Mouse (Mus musculus): ENCODE data around the gene Comt. TPM values are rescaled to one million over a fixed set of nuclear protein-coding genes. Genes with fewer than 3 reads are reported as not detected.

The Comt gene
- polyA plus RNA-seq, 1 experiment from 2014 or later: 123 TPM

DNA sequence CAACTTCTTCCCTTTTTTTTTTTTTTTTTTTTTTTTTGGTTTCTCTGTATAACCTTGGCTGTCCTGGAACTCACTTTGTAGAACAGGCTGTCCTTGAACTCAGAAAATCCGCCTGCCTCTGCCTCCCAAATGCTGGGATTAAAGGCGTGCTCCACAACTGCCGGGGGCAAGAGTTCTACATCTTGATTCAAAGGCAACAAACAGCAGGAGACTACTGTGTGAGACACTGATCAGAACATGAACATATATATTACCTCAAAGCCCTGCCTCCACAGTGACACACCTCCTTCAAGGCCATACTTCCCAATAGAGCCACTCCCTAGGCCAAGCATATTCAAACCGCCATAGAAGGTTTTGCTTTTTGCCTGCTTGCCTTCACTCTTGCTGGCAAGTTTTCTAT is 53.0 kb downstream of the Comt start:
- WGBS: 97% methylated on average over 4 of the region's 4 CpGs
- H3K27me3 ChIP-seq (replicated peaks; ENCODE audit: control insufficient read depth, insufficient read depth, low read length): no peaks in the 10 kb centered on the region
- no peak for ATAC-seq

DNA sequence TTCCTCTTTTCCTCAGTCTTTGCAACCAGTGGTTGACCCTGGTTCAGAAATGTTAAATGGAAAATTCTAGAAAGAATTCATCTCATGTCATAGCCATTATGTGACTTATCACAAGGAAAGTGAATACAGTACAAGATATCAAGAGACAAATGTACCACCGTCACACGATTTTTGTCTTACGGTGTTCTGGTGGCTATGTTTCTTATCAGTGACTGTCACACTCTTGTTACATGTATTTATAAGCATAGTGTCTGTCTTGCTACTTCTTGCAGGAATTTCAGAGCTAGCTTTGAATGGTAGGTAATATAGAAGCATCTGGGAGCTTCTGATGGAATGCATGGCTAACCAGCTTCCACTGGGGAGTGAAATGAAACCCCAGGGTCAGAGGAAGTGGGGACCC is 56.5 kb downstream of the Comt start:
- Histone ChIP-seq H3K9ac (ENCODE audit: low read depth, low read length) (no peak overlapping the region), H3K4me3 (ENCODE audit: low read length) (no peak overlapping the region), H3K27me3 (replicated peaks; ENCODE audit: control insufficient read depth, insufficient read depth, low read length) (no peaks in the 10 kb centered on the region), H3K36me3 (ENCODE audit: control insufficient read depth, insufficient read depth, low read length) (peaks cover 6% of the 10 kb centered on the region; the same call in 1 of the 2 replicates), H3K4me2 (ENCODE audit: low read length) (no peak overlapping the region), H3K4me1 (ENCODE audit: control insufficient read depth, insufficient read depth, low read depth, low read length) (no peaks in the 10 kb centered on the region), H3K9me3 (ENCODE audit: control insufficient read depth, low read length) (no peaks in the 10 kb centered on the region), H3K27ac (ENCODE audit: low read depth, low read length) (no peak overlapping the region)
- 97% methylated on average over 3 of the region's 3 CpGs for WGBS
- no peak for ATAC-seq

More for the DNA sequence above, 53.0 kb downstream of the Comt start:
- Histone ChIP-seq H3K36me3 (ENCODE audit: control insufficient read depth, insufficient read depth, low read length) (peaks cover 6% of the 10 kb centered on the region; the same call in 1 of the 2 replicates), H3K27ac (ENCODE audit: low read depth, low read length) (no peak overlapping the region), H3K4me3 (ENCODE audit: low read length) (no peak overlapping the region), H3K9ac (ENCODE audit: low read depth, low read length) (no peak overlapping the region), H3K9me3 (ENCODE audit: control insufficient read depth, low read length) (no peaks in the 10 kb centered on the region), H3K4me2 (ENCODE audit: low read length) (no peak overlapping the region), H3K4me1 (ENCODE audit: control insufficient read depth, insufficient read depth, low read depth, low read length) (no peaks in the 10 kb centered on the region)

- no peaks in the 10 kb centered on the region for H3K27me3 ChIP-seq (replicated peaks; ENCODE audit: control insufficient read depth, insufficient read depth, low read length)
- no peak overlapping the region for H3K4me3 ChIP-seq (ENCODE audit: low read length)
- WGBS: 90% methylated on average over 4 of the region's 4 CpGs
- H3K4me1 ChIP-seq (ENCODE audit: control insufficient read depth, insufficient read depth, low read depth, low read length): no peaks in the 10 kb centered on the region
- H3K4me2 ChIP-seq (ENCODE audit: low read length): no peak overlapping the region
- H3K27ac ChIP-seq (ENCODE audit: low read depth, low read length): no peak overlapping the region
- no peaks in the 10 kb centered on the region for H3K9me3 ChIP-seq (ENCODE audit: control insufficient read depth, low read length)
- no peak for ATAC-seq
- peaks cover 8% of the 10 kb centered on the region for H3K36me3 ChIP-seq (ENCODE audit: control insufficient read depth, insufficient read depth, low read length)
- no peak overlapping the region for H3K9ac ChIP-seq (ENCODE audit: low read depth, low read length)
Measured at GRCm38 (mm10) chr16:18366849-18367248, 59.8 kb downstream of the Comt start.

- no peak for ATAC-seq
- no peak overlapping the region for H3K4me3 ChIP-seq (ENCODE audit: low read length)
- no peak overlapping the region for H3K4me2 ChIP-seq (ENCODE audit: low read length)
- H3K9ac ChIP-seq (ENCODE audit: low read depth, low read length): no peak overlapping the region
- H3K27ac ChIP-seq (ENCODE audit: low read depth, low read length): no peak overlapping the region
- no peaks in the 10 kb centered on the region for H3K4me1 ChIP-seq (ENCODE audit: control insufficient read depth, insufficient read depth, low read depth, low read length)
- H3K27me3 ChIP-seq (replicated peaks; ENCODE audit: control insufficient read depth, insufficient read depth, low read length): no peaks in the 10 kb centered on the region
- peaks cover 4% of the 10 kb centered on the region for H3K36me3 ChIP-seq (ENCODE audit: control insufficient read depth, insufficient read depth, low read length)
- no peaks in the 10 kb centered on the region for H3K9me3 ChIP-seq (ENCODE audit: control insufficient read depth, low read length)
- WGBS: 83% methylated on average over 8 of the region's 8 CpGs
Measured at GRCm38 (mm10) chr16:18362948-18363347, 63.7 kb downstream of the Comt start.

GRCm38 (mm10) chr16:18360151-18360805 is 66.4 kb downstream of the Comt start:
- WGBS: 62% methylated on average over 6 of the region's 6 CpGs
- no peak overlapping the region for H3K9ac ChIP-seq (ENCODE audit: low read depth, low read length)
- ATAC-seq: 0 out of 2 replicates have a peak, but pooled peaks have one; percentile 25

GRCm38 (mm10) chr16:18357977-18358376 is 68.7 kb downstream of the Comt start:
- Histone ChIP-seq H3K4me3 (ENCODE audit: low read length) (no peak overlapping the region), H3K27me3 (replicated peaks; ENCODE audit: control insufficient read depth, insufficient read depth, low read length) (no peaks in the 10 kb centered on the region), H3K4me2 (ENCODE audit: low read length) (no peak overlapping the region), H3K9ac (ENCODE audit: low read depth, low read length) (no peak overlapping the region), H3K9me3 (ENCODE audit: control insufficient read depth, low read length) (no peaks in the 10 kb centered on the region), H3K36me3 (ENCODE audit: control insufficient read depth, insufficient read depth, low read length) (0 out of 2 replicates have a peak, but pooled peaks cover 2% of the 10 kb centered on the region), H3K27ac (ENCODE audit: low read depth, low read length) (no peak overlapping the region), H3K4me1 (ENCODE audit: control insufficient read depth, insufficient read depth, low read depth, low read length) (no peaks in the 10 kb centered on the region; the same call in 1 of the 2 replicates)
- ATAC-seq: no peak
- 92% methylated on average over 6 of the region's 6 CpGs for WGBS

More at GRCm38 (mm10) chr16:18360151-18360805, 66.4 kb downstream of the Comt start:
- Histone ChIP-seq H3K4me2 (ENCODE audit: low read length) (no peak overlapping the region), H3K4me1 (ENCODE audit: control insufficient read depth, insufficient read depth, low read depth, low read length) (no peaks in the 10 kb centered on the region), H3K27me3 (replicated peaks; ENCODE audit: control insufficient read depth, insufficient read depth, low read length) (no peaks in the 10 kb centered on the region), H3K4me3 (ENCODE audit: low read length) (no peak overlapping the region), H3K27ac (ENCODE audit: low read depth, low read length) (no peak overlapping the region; the same call in 1 of the 2 replicates), H3K9me3 (ENCODE audit: control insufficient read depth, low read length) (no peaks in the 10 kb centered on the region), H3K36me3 (ENCODE audit: control insufficient read depth, insufficient read depth, low read length) (peaks cover 4% of the 10 kb centered on the region)

GRCm38 (mm10) chr16:18356961-18357360 is 69.7 kb downstream of the Comt start:
- no peaks in the 10 kb centered on the region for H3K27me3 ChIP-seq (replicated peaks; ENCODE audit: control insufficient read depth, insufficient read depth, low read length)
- no peaks in the 10 kb centered on the region; the same call in 1 of the 2 replicates for H3K4me1 ChIP-seq (ENCODE audit: control insufficient read depth, insufficient read depth, low read depth, low read length)
- ATAC-seq: no peak
- 0 out of 2 replicates have a peak, but pooled peaks cover 2% of the 10 kb centered on the region for H3K36me3 ChIP-seq (ENCODE audit: control insufficient read depth, insufficient read depth, low read length)
- H3K4me3 ChIP-seq (ENCODE audit: low read length): no peak overlapping the region
- no peak overlapping the region for H3K4me2 ChIP-seq (ENCODE audit: low read length)
- no peak overlapping the region for H3K27ac ChIP-seq (ENCODE audit: low read depth, low read length)
- no peak overlapping the region for H3K9ac ChIP-seq (ENCODE audit: low read depth, low read length)
- 76% methylated on average over 1 of the region's 1 CpGs for WGBS
- H3K9me3 ChIP-seq (ENCODE audit: control insufficient read depth, low read length): no peaks in the 10 kb centered on the region

Small RNAs within 50 kb of the gene (microRNA-seq; reads per million reads assigned to microRNA genes)
- not detected for gene Gm26219

Other genes with a start within 250 kb of the Comt start
- gene Ccdc188, start 209.0 kb downstream of the Comt start, polyA plus RNA-seq (2015; fragmentation: Nextera tagmentation; extraction: Ambion mirVana): 0.11 TPM in 1 of 2 replicates, not detected in the other
- gene Zdhhc8, start 191.7 kb downstream of the Comt start, polyA plus RNA-seq (2015; fragmentation: Nextera tagmentation; extraction: Ambion mirVana): 8.0 and 14.6 TPM in 2 replicates
- gene Trmt2a, start 178.2 kb downstream of the Comt start, polyA plus RNA-seq (2015; fragmentation: Nextera tagmentation; extraction: Ambion mirVana): 100 and 105 TPM in 2 replicates
- gene Ranbp1, start 178.1 kb downstream of the Comt start, polyA plus RNA-seq (2015; fragmentation: Nextera tagmentation; extraction: Ambion mirVana): 362 and 365 TPM in 2 replicates
- gene Gm49776, start 168.5 kb downstream of the Comt start, polyA plus RNA-seq (2015; fragmentation: Nextera tagmentation; extraction: Ambion mirVana): 1.3 TPM in 1 of 2 replicates, not detected in the other
- gene Dgcr8, start 137.6 kb downstream of the Comt start, polyA plus RNA-seq (2015; fragmentation: Nextera tagmentation; extraction: Ambion mirVana): 25.7 and 28.3 TPM in 2 replicates
- gene Tango2, start 78.7 kb downstream of the Comt start, polyA plus RNA-seq (2015; fragmentation: Nextera tagmentation; extraction: Ambion mirVana): 101 and 112 TPM in 2 replicates
- gene Arvcf, start 78.7 kb downstream of the Comt start, polyA plus RNA-seq (2015; fragmentation: Nextera tagmentation; extraction: Ambion mirVana): 68.3 and 80.3 TPM in 2 replicates
- gene Txnrd2, start 468 bp downstream of the Comt start, polyA plus RNA-seq (2015; fragmentation: Nextera tagmentation; extraction: Ambion mirVana): 37.5 and 40.6 TPM in 2 replicates
- 16.4 and 19.3 TPM in 2 replicates for gene Gnb1l, start 71.9 kb upstream of the Comt start, polyA plus RNA-seq (2015; fragmentation: Nextera tagmentation; extraction: Ambion mirVana)
- gene Rtl10, start 72.0 kb upstream of the Comt start, polyA plus RNA-seq (2015; fragmentation: Nextera tagmentation; extraction: Ambion mirVana): 3.2 and 3.6 TPM in 2 replicates
- gene Tbx1, start 163.8 kb upstream of the Comt start, polyA plus RNA-seq (2015; fragmentation: Nextera tagmentation; extraction: Ambion mirVana): 0.89 and 0.90 TPM in 2 replicates
- gene Gp1bb, start 195.6 kb upstream of the Comt start, polyA plus RNA-seq (2015; fragmentation: Nextera tagmentation; extraction: Ambion mirVana): 9.6 and 9.7 TPM in 2 replicates
- gene Gm49601, start 199.6 kb upstream of the Comt start, polyA plus RNA-seq (2015; fragmentation: Nextera tagmentation; extraction: Ambion mirVana): 18.7 and 22.6 TPM in 2 replicates
- gene Sept5, start 203.1 kb upstream of the Comt start, polyA plus RNA-seq (2015; fragmentation: Nextera tagmentation; extraction: Ambion mirVana): 230 and 249 TPM in 2 replicates

Measured in hindbrain, embryonic 16.5 days (tissue).